Mouse (Mus musculus): ENCODE measurements around the gene Orai3.

GRCm38 (mm10) chr7:127765756-127766155 is 3.9 kb upstream of the Orai3 start:
- TF ChIP-seq CTCF (conservative IDR thresholded peaks at IDR 0.05; ENCODE audit: low read length) (no peak), NANOG (IDR thresholded peaks at IDR 0.05; ENCODE audit: borderline replicate concordance, low read length) (no peak)
